Mouse (Mus musculus) brown adipose tissue, adult 24 weeks (tissue): Measurements from ENCODE around the gene Gprc5a. TPM values are rescaled to one million over a fixed set of nuclear protein-coding genes. Genes with fewer than 3 reads are reported as not detected.

Source experiments
- H3K27ac ChIP-seq: fragments of 200-500 bp; replicated peaks from 2 replicates; pipeline ENCODE4 v1.5.1; 2012; ENCODE audit warnings: low read depth, mild to moderate bottlenecking, low read length
- H3K4me1 ChIP-seq: fragments of 200-500 bp; 2 replicates; pipeline ENCODE4 v1.6.1; 2012; ENCODE audit warnings: low read length, mixed read lengths; ENCODE audit not compliant: control insufficient read depth, insufficient read depth, insufficient read length
- H3K4me3 ChIP-seq: fragments of 200-500 bp; 2 replicates; pipeline ENCODE4 v1.5.1; 2012; ENCODE audit warnings: low read depth, mild to moderate bottlenecking, low read length, moderate library complexity; ENCODE audit not compliant: insufficient read depth
- polyA plus RNA-seq: library from polyadenylated mRNA; stranded (reverse); fragments of >200 nt; gene quantifications from 2 replicates; pipeline ENCODE4 v1.2.4, GENCODE M21; 2012; ENCODE audit not compliant: missing spikeins, insufficient read depth, insufficient read length

Gene Gprc5a
- polyA plus RNA-seq, 1 experiment, result 0.67 TPM

GRCm38 (mm10) chr6:135053789-135054188 lies 11.7 kb upstream of the Gprc5a start:
- H3K4me3 ChIP-seq, result no peak overlapping the region

GRCm38 (mm10) chr6:135055882-135056281 lies 9.6 kb upstream of the Gprc5a start:
- no peak overlapping the region for H3K4me3 ChIP-seq
- H3K4me1 ChIP-seq, result no peaks in the 10 kb centered on the region
- no peak overlapping the region for H3K27ac ChIP-seq

More at GRCm38 (mm10) chr6:135053789-135054188, 11.7 kb upstream of the Gprc5a start:
- no peak overlapping the region for H3K27ac ChIP-seq
- H3K4me1 ChIP-seq, result no peaks in the 10 kb centered on the region

GRCm38 (mm10) chr6:135060728-135061127 lies 4.7 kb upstream of the Gprc5a start:
- no peaks in the 10 kb centered on the region for H3K4me1 ChIP-seq

GRCm38 (mm10) chr6:135064621-135065020 lies 830 bp upstream of the Gprc5a start:
- no peak overlapping the region for H3K27ac ChIP-seq
- H3K4me3 ChIP-seq, result no peak overlapping the region
- 0 out of 2 replicates have a peak, but pooled peaks cover 2% of the 10 kb centered on the region for H3K4me1 ChIP-seq

More at GRCm38 (mm10) chr6:135060728-135061127, 4.7 kb upstream of the Gprc5a start:
- Histone ChIP-seq H3K4me3 (no peak overlapping the region), H3K27ac (no peak overlapping the region)

- H3K4me3 ChIP-seq, result no peak overlapping the region
- no peak overlapping the region for H3K27ac ChIP-seq
- 0 out of 2 replicates have a peak, but pooled peaks cover 2% of the 10 kb centered on the region for H3K4me1 ChIP-seq
These were observed 1.5 kb downstream of the Gprc5a start for GRCm38 (mm10) chr6:135066795-135067445.

GRCm38 (mm10) chr6:135068221-135068620 lies 2.8 kb downstream of the Gprc5a start:
- H3K4me1 ChIP-seq, result 0 out of 2 replicates have a peak, but pooled peaks cover 2% of the 10 kb centered on the region
- no peak overlapping the region for H3K4me3 ChIP-seq
- no peak overlapping the region for H3K27ac ChIP-seq

GRCm38 (mm10) chr6:135069856-135070255 lies 4.4 kb downstream of the Gprc5a start:
- Histone ChIP-seq H3K4me3 (no peak overlapping the region), H3K27ac (no peak overlapping the region), H3K4me1 (0 out of 2 replicates have a peak, but pooled peaks cover 2% of the 10 kb centered on the region)

GRCm38 (mm10) chr6:135070347-135070746 lies 4.9 kb downstream of the Gprc5a start:
- Histone ChIP-seq H3K4me1 (0 out of 2 replicates have a peak, but pooled peaks cover 2% of the 10 kb centered on the region), H3K4me3 (no peak overlapping the region), H3K27ac (no peak overlapping the region)

GRCm38 (mm10) chr6:135074405-135074947 lies 9.0 kb downstream of the Gprc5a start:
- Histone ChIP-seq H3K27ac (no peak overlapping the region), H3K4me3 (no peak overlapping the region)

GRCm38 (mm10) chr6:135076202-135076601 lies 10.8 kb downstream of the Gprc5a start:
- Histone ChIP-seq H3K4me3 (no peak overlapping the region), H3K27ac (no peak overlapping the region), H3K4me1 (no peaks in the 10 kb centered on the region)

More at GRCm38 (mm10) chr6:135074405-135074947, 9.0 kb downstream of the Gprc5a start:
- no peaks in the 10 kb centered on the region for H3K4me1 ChIP-seq

GRCm38 (mm10) chr6:135078420-135078819 lies 13.0 kb downstream of the Gprc5a start:
- no peaks in the 10 kb centered on the region for H3K4me1 ChIP-seq
- H3K27ac ChIP-seq, result no peak overlapping the region
- no peak overlapping the region for H3K4me3 ChIP-seq

GRCm38 (mm10) chr6:135083991-135084502 lies 18.6 kb downstream of the Gprc5a start:
- H3K27ac ChIP-seq, result no peak overlapping the region
- no peaks in the 10 kb centered on the region for H3K4me1 ChIP-seq
- H3K4me3 ChIP-seq, result no peak overlapping the region

- Histone ChIP-seq H3K4me3 (no peak overlapping the region), H3K27ac (no peak overlapping the region), H3K4me1 (no peaks in the 10 kb centered on the region)
These were observed 20.3 kb downstream of the Gprc5a start for GRCm38 (mm10) chr6:135085703-135086102.

GRCm38 (mm10) chr6:135087721-135088451 lies 22.4 kb downstream of the Gprc5a start:
- Histone ChIP-seq H3K27ac (no peak overlapping the region), H3K4me3 (no peak overlapping the region), H3K4me1 (no peaks in the 10 kb centered on the region)

- Histone ChIP-seq H3K4me1 (no peaks in the 10 kb centered on the region), H3K4me3 (no peak overlapping the region), H3K27ac (no peak overlapping the region)
These were observed 24.3 kb downstream of the Gprc5a start for GRCm38 (mm10) chr6:135089786-135090185.
